Mouse (Mus musculus): ENCODE measurements at regions not wholly inside any gene's neighbourhood (a gene's known extent, or its start where the extent isn't known, plus 50 kb on each side); places are given as distances from the start of the nearest gene placed in this dataset.

GRCm38 (mm10) chr4:131208166-131208565, 264.0 kb downstream of the Matn1 start:
- DNase-seq (ENCODE audit: low spot score in 2 of 2), result peak in 1 of 2 experiments; percentile 62

- DNase-seq (ENCODE audit: low spot score in 2 of 2), result no peak
Measured at GRCm38 (mm10) chr4:131208637-131209036, 264.5 kb downstream of the Matn1 start.

GRCm38 (mm10) chr4:131212711-131213110, 268.5 kb downstream of the Matn1 start:
- no peak for DNase-seq (ENCODE audit: low spot score in 2 of 2)

GRCm38 (mm10) chr4:131215682-131216081, 271.5 kb downstream of the Matn1 start:
- DNase-seq (ENCODE audit: low spot score in 2 of 2), result no peak

- DNase-seq (ENCODE audit: low spot score in 2 of 2), result no peak
Measured at GRCm38 (mm10) chr4:131216361-131216760, 272.2 kb downstream of the Matn1 start.

GRCm38 (mm10) chr4:131217083-131217482, 272.9 kb downstream of the Matn1 start:
- DNase-seq (ENCODE audit: low spot score in 2 of 2), result no peak

- no peak for DNase-seq (ENCODE audit: low spot score in 2 of 2)
Measured at GRCm38 (mm10) chr4:131217571-131218155, 273.5 kb downstream of the Matn1 start.

- DNase-seq (ENCODE audit: low spot score in 2 of 2), result no peak
Measured at GRCm38 (mm10) chr4:131220966-131221365, 276.8 kb downstream of the Matn1 start.

- DNase-seq (ENCODE audit: low spot score in 2 of 2), result no peak
Measured at GRCm38 (mm10) chr4:131230361-131230760, 286.2 kb downstream of the Matn1 start.

- no peak for DNase-seq (ENCODE audit: low spot score in 2 of 2)
Measured at GRCm38 (mm10) chr4:131236611-131237031, 292.4 kb downstream of the Matn1 start.

GRCm38 (mm10) chr4:131238591-131238990, 294.4 kb downstream of the Matn1 start:
- no peak for DNase-seq (ENCODE audit: low spot score in 2 of 2)

GRCm38 (mm10) chr4:131239132-131239531, 294.9 kb downstream of the Matn1 start:
- DNase-seq (ENCODE audit: low spot score in 2 of 2), result no peak

- DNase-seq (ENCODE audit: low spot score in 2 of 2), result no peak
Measured at GRCm38 (mm10) chr4:131240457-131240856, 296.3 kb downstream of the Matn1 start.

- DNase-seq (ENCODE audit: low spot score in 2 of 2), result no peak
Measured at GRCm38 (mm10) chr4:131242250-131242649, 298.1 kb downstream of the Matn1 start.

- DNase-seq (ENCODE audit: low spot score in 2 of 2), result no peak
Measured at GRCm38 (mm10) chr4:131243744-131244387, 299.7 kb downstream of the Matn1 start.

GRCm38 (mm10) chr4:131252602-131253442, 308.6 kb downstream of the Matn1 start:
- peak in 1 of 2 experiments; percentile 63 for DNase-seq (ENCODE audit: low spot score in 2 of 2)

- DNase-seq (ENCODE audit: low spot score in 2 of 2), result no peak
Measured at GRCm38 (mm10) chr4:131253443-131253817, 309.2 kb downstream of the Matn1 start.

- DNase-seq (ENCODE audit: low spot score in 2 of 2), result no peak
Measured at GRCm38 (mm10) chr4:131254243-131254642, 310.1 kb downstream of the Matn1 start.

GRCm38 (mm10) chr4:131254691-131255090, 310.5 kb downstream of the Matn1 start:
- DNase-seq (ENCODE audit: low spot score in 2 of 2), result no peak

- DNase-seq (ENCODE audit: low spot score in 2 of 2), result no peak
Measured at GRCm38 (mm10) chr4:131261236-131261635, 317.1 kb downstream of the Matn1 start.

- DNase-seq (ENCODE audit: low spot score in 2 of 2), result no peak
Measured at GRCm38 (mm10) chr4:131262909-131263308, 318.7 kb downstream of the Matn1 start.

GRCm38 (mm10) chr4:131266764-131267163, 322.6 kb downstream of the Matn1 start:
- no peak for DNase-seq (ENCODE audit: low spot score in 2 of 2)

All from left cerebral cortex, adult 8-10 months (tissue).